Mouse (Mus musculus): ENCODE results near the gene Etl4. TPM values are rescaled to one million over a fixed set of nuclear protein-coding genes. Genes with fewer than 3 reads are reported as not detected.
A peak's percentile ranks its signal among the peaks of the same experiment; 100 is the strongest.
"Not testable (repeated sequence)": the region's sequence is repeated elsewhere in the genome, so short reads cannot be mapped to it uniquely, and the experiment has no call there.

The Etl4 gene
- total and polyA plus RNA-seq, 2 experiments from 2014 or later = 7.6 to 20.6 TPM

- TF ChIP-seq EP300 (IDR thresholded peaks at IDR 0.05; ENCODE audit: low read depth) = no peak
- no peak for TF ChIP-seq CTCF (IDR thresholded peaks at IDR 0.05; ENCODE audit: low read depth)
- Histone ChIP-seq H3K4me1 (ENCODE audit: control insufficient read depth, insufficient read depth) (no peaks in the 10 kb centered on the region), H3K27ac (ENCODE audit: low read depth) (no peak overlapping the region), H3K27me3 (ENCODE audit: control insufficient read depth, insufficient read depth, low read length) (no peaks in the 10 kb centered on the region), H3K4me3 (ENCODE audit: low read depth, low read length) (no peak overlapping the region), H3K9me3 (replicated peaks; ENCODE audit: control insufficient read depth, low read length) (no peaks in the 10 kb centered on the region), H3K36me3 (replicated peaks; ENCODE audit: control insufficient read depth, insufficient read depth, low read length) (no peaks in the 10 kb centered on the region), H3K9ac (replicated peaks; ENCODE audit: low read depth, low read length) (no peak overlapping the region), H3K4me2 (ENCODE audit: low read depth, low read length) (no peak overlapping the region)
- ATAC-seq (ENCODE audit: insufficient read depth, low read depth) (no peak), DNase-seq (ENCODE audit: low spot score) (no peak)
- 83% methylated on average over 5 of the region's 5 CpGs for WGBS
Observed at GRCm38 (mm10) chr2:20349268-20349667, 439.7 kb downstream of the Etl4 start.

GRCm38 (mm10) chr2:20352796-20353195 lies 443.2 kb downstream of the Etl4 start:
- H3K27me3 ChIP-seq (ENCODE audit: control insufficient read depth, insufficient read depth, low read length) = no peaks in the 10 kb centered on the region
- no peak overlapping the region for H3K27ac ChIP-seq (ENCODE audit: low read depth)
- H3K4me3 ChIP-seq (ENCODE audit: low read depth, low read length) = no peak overlapping the region
- no peak overlapping the region for H3K9ac ChIP-seq (replicated peaks; ENCODE audit: low read depth, low read length)
- TF ChIP-seq CTCF (IDR thresholded peaks at IDR 0.05; ENCODE audit: low read depth) (no peak), EP300 (IDR thresholded peaks at IDR 0.05; ENCODE audit: low read depth) (no peak)
- ATAC-seq (ENCODE audit: insufficient read depth, low read depth) = no peak
- no peak for DNase-seq (ENCODE audit: low spot score)
- H3K36me3 ChIP-seq (replicated peaks; ENCODE audit: control insufficient read depth, insufficient read depth, low read length) = no peaks in the 10 kb centered on the region
- H3K9me3 ChIP-seq (replicated peaks; ENCODE audit: control insufficient read depth, low read length) = no peaks in the 10 kb centered on the region
- H3K4me2 ChIP-seq (ENCODE audit: low read depth, low read length) = no peak overlapping the region
- no peaks in the 10 kb centered on the region for H3K4me1 ChIP-seq (ENCODE audit: control insufficient read depth, insufficient read depth)

- Histone ChIP-seq H3K9me3 (replicated peaks; ENCODE audit: control insufficient read depth, low read length) (no peaks in the 10 kb centered on the region), H3K27me3 (ENCODE audit: control insufficient read depth, insufficient read depth, low read length) (no peaks in the 10 kb centered on the region), H3K4me2 (ENCODE audit: low read depth, low read length) (no peak overlapping the region), H3K36me3 (replicated peaks; ENCODE audit: control insufficient read depth, insufficient read depth, low read length) (no peaks in the 10 kb centered on the region), H3K9ac (replicated peaks; ENCODE audit: low read depth, low read length) (no peak overlapping the region), H3K4me1 (ENCODE audit: control insufficient read depth, insufficient read depth) (no peaks in the 10 kb centered on the region), H3K27ac (ENCODE audit: low read depth) (no peak overlapping the region), H3K4me3 (ENCODE audit: low read depth, low read length) (no peak overlapping the region)
- no peak for DNase-seq (ENCODE audit: low spot score)
- no peak for ATAC-seq (ENCODE audit: insufficient read depth, low read depth)
- TF ChIP-seq CTCF (IDR thresholded peaks at IDR 0.05; ENCODE audit: low read depth) (no peak), EP300 (IDR thresholded peaks at IDR 0.05; ENCODE audit: low read depth) (no peak)
- WGBS = 87% methylated on average over 2 of the region's 2 CpGs
Observed at GRCm38 (mm10) chr2:20377026-20377425, 467.4 kb downstream of the Etl4 start.

DNA sequence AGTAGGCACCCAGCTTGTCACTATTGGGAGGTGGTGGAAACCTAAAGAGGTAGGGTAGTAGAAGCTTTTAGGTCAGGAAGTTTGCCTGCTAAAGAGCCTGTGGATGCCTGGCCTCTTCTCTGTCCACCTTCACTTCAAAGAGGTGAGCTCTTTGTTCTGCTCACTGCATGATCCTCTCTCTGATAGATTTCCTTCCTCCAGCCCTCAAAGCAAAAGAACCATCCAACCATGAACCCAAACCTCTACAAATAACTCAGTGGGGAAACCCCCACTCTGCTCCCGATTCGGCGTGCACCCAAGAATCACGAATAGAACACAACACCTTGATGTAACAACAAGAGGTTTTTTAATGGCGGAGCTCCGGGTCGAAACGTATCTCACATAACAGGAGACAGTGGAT lies 471.3 kb downstream of the Etl4 start:
- not testable (repeated sequence) for H3K4me3 ChIP-seq (ENCODE audit: low read depth, low read length); H3K27me3 ChIP-seq (ENCODE audit: control insufficient read depth, insufficient read depth, low read length); H3K4me1 ChIP-seq (ENCODE audit: control insufficient read depth, insufficient read depth); DNase-seq (ENCODE audit: low spot score); H3K9ac ChIP-seq (replicated peaks; ENCODE audit: low read depth, low read length); H3K27ac ChIP-seq (ENCODE audit: low read depth); H3K9me3 ChIP-seq (replicated peaks; ENCODE audit: control insufficient read depth, low read length); H3K36me3 ChIP-seq (replicated peaks; ENCODE audit: control insufficient read depth, insufficient read depth, low read length); ATAC-seq (ENCODE audit: insufficient read depth, low read depth); H3K4me2 ChIP-seq (ENCODE audit: low read depth, low read length)
- WGBS = 88% methylated on average over 4 of the region's 8 CpGs

- peak; percentile 34 for DNase-seq (ENCODE audit: low spot score)
- no peaks in the 10 kb centered on the region for H3K27me3 ChIP-seq (ENCODE audit: control insufficient read depth, insufficient read depth, low read length)
- TF ChIP-seq CTCF (IDR thresholded peaks at IDR 0.05; ENCODE audit: low read depth) (no peak), EP300 (IDR thresholded peaks at IDR 0.05; ENCODE audit: low read depth) (no peak)
- peaks cover 23% of the 10 kb centered on the region for H3K4me1 ChIP-seq (ENCODE audit: control insufficient read depth, insufficient read depth)
- no peak overlapping the region for H3K4me2 ChIP-seq (ENCODE audit: low read depth, low read length)
- H3K9me3 ChIP-seq (replicated peaks; ENCODE audit: control insufficient read depth, low read length) = no peaks in the 10 kb centered on the region
- no peak overlapping the region for H3K4me3 ChIP-seq (ENCODE audit: low read depth, low read length)
- ATAC-seq (ENCODE audit: insufficient read depth, low read depth) = peak; percentile 74
- H3K36me3 ChIP-seq (replicated peaks; ENCODE audit: control insufficient read depth, insufficient read depth, low read length) = no peaks in the 10 kb centered on the region
- no peak overlapping the region for H3K9ac ChIP-seq (replicated peaks; ENCODE audit: low read depth, low read length)
- H3K27ac ChIP-seq (ENCODE audit: low read depth) = peak overlapping the region; percentile 27
Observed at GRCm38 (mm10) chr2:20394083-20394482, 484.5 kb downstream of the Etl4 start.

- Histone ChIP-seq H3K9me3 (replicated peaks; ENCODE audit: control insufficient read depth, low read length) (no peaks in the 10 kb centered on the region), H3K4me1 (ENCODE audit: control insufficient read depth, insufficient read depth) (peaks cover 23% of the 10 kb centered on the region), H3K9ac (replicated peaks; ENCODE audit: low read depth, low read length) (no peak overlapping the region), H3K4me2 (ENCODE audit: low read depth, low read length) (no peak overlapping the region), H3K36me3 (replicated peaks; ENCODE audit: control insufficient read depth, insufficient read depth, low read length) (no peaks in the 10 kb centered on the region), H3K27me3 (ENCODE audit: control insufficient read depth, insufficient read depth, low read length) (no peaks in the 10 kb centered on the region), H3K4me3 (ENCODE audit: low read depth, low read length) (no peak overlapping the region), H3K27ac (ENCODE audit: low read depth) (no peak overlapping the region)
- ATAC-seq (ENCODE audit: insufficient read depth, low read depth) = no peak
- 87% methylated on average over 6 of the region's 6 CpGs for WGBS
- DNase-seq (ENCODE audit: low spot score) = no peak
- TF ChIP-seq EP300 (IDR thresholded peaks at IDR 0.05; ENCODE audit: low read depth) (no peak), CTCF (IDR thresholded peaks at IDR 0.05; ENCODE audit: low read depth) (no peak)
Observed at GRCm38 (mm10) chr2:20396978-20397377, 487.4 kb downstream of the Etl4 start.

Data from heart, postnatal 0 days (tissue).